Mouse (Mus musculus): ENCODE measurements around the gene Nfyc.

- no peak for TF ChIP-seq MYOD1 (IDR thresholded peaks at IDR 0.05; ENCODE audit: control insufficient read depth, insufficient read length, low read depth)
- TF ChIP-seq CTCF (IDR thresholded peaks at IDR 0.05; ENCODE audit: control insufficient read depth, insufficient read depth, insufficient read length): no peak
- TF ChIP-seq MAX (IDR thresholded peaks at IDR 0.05): no peak
- no peak for TF ChIP-seq USF1 (IDR thresholded peaks at IDR 0.05; ENCODE audit: low read depth)
- TF ChIP-seq FOSL1 (IDR thresholded peaks at IDR 0.05; ENCODE audit: insufficient read depth, low read length, poor library complexity, severe bottlenecking): no peak
- TF ChIP-seq CEBPB (IDR thresholded peaks at IDR 0.05; ENCODE audit: low read depth): no peak
- no peak for TF ChIP-seq MYOG (IDR thresholded peaks at IDR 0.05; ENCODE audit: control insufficient read depth, extremely low read depth, insufficient read length)
Observed at GRCm38 (mm10) chr4:120732737-120733136, 98.6 kb downstream of the Nfyc start.
